Mouse (Mus musculus): Measurements from ENCODE around the gene Gm17545.

DNA sequence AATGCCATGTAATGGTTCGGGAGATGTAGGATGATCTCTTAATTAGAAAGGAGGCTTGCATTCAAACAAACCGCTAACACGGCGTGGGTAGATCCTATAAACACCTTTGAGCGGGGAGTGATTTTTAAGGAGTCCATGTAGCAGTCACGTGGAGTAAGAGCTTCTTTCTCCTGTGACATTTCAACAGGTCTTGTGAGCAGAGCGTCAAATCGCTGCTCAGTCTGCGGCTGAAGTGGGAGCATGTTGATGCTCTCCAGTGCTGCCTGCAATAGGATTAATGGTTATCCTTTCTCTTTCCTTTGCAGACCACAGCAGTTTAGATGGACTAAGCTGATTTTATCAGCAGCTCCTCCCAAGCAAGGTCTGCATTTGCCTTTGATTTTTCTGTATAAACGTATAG is 22.2 kb downstream of the Gm17545 start:
- TF ChIP-seq POLR2A (IDR thresholded peaks at IDR 0.05; ENCODE audit: insufficient read depth, low read depth, low read length) = no peak
- TF ChIP-seq EP300 (IDR thresholded peaks at IDR 0.05; ENCODE audit: insufficient read depth, low read depth, low read length) = no peak
- TF ChIP-seq CTCF (IDR thresholded peaks at IDR 0.05) = no peak

Measured in heart, adult 2 months (tissue).